Mouse (Mus musculus) cerebellum, adult 2 months (tissue): ENCODE results near the gene Hmgcl.

Experiments
- CTCF ChIP-seq: fragments of 200-500 bp; IDR thresholded peaks from 2 replicates; pipeline ENCODE4 v1.5.1; 2011; ENCODE audit warnings: low read depth, mild to moderate bottlenecking, control low read depth, low read length, moderate library complexity, borderline replicate concordance; ENCODE audit not compliant: insufficient read depth
- POLR2A ChIP-seq: fragments of 200-500 bp; IDR thresholded peaks from 2 replicates; pipeline ENCODE4 v1.6.1; 2011; ENCODE audit warnings: low read length, control low read depth, borderline replicate concordance; ENCODE audit not compliant: insufficient read depth

DNA sequence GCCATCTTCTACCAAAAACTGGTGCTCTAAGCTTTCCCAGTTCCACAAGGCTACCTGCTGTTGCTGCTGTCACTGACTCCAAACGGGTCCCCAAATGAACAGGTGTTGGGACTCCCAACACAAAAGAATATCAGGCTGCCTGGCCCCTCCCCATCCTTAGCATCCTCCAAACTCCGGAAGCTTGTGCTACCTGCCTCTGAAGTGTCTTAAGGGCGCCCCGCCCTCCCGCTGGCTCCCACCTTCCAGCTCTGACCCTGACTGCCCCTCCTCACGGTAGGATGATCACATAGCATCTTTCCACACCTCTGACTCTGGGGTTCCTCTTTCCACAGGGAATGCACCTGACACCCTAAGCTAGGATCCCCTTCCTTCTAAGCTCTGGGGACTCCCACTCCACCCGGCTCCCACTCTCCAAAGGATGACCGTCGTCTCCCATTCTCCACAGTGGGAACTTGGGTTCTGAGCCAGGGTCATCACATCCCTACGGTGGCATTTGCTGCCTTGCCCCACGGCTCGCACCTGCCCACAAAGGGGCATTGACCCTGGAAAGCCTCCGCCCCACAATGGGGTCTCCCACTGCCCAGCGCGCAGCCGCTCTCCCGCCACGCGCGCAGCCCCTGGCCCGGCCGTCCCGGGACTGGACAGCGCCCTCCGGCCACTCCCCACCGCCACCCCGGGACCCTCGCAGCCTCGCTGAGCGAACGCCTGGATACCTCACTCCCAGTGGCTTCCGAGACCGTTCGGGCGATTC, 25.7 kb downstream of the Hmgcl start:
- TF ChIP-seq CTCF (no peak), POLR2A (no peak)
